Mouse (Mus musculus) frontal cortex, postnatal 10 days (tissue): Measurements from ENCODE around the gene Cask.

Experiments used
- DNase-seq, 2 experiments: peaks; one replicate each; pipeline ENCODE4 v3.0.0; 2022; ENCODE audit warnings: low spot score in 2 of 2, mixed read lengths in 1 of 2

Gene Cask

GRCm38 (mm10) chrX:13631599-13632283 lies 219.4 kb downstream of the Cask start, which contains the start of gene Gpr34:
Gpr34 (plus strand) TSS chrX:13632089.
- no peak for DNase-seq

- DNase-seq, result no peak
Measured at GRCm38 (mm10) chrX:13622654-13623053, 228.5 kb downstream of the Cask start.

- no peak for DNase-seq
Measured at GRCm38 (mm10) chrX:13621473-13621872, 229.7 kb downstream of the Cask start.

- no peak for DNase-seq
Measured at GRCm38 (mm10) chrX:13618476-13618875, 232.7 kb downstream of the Cask start.

GRCm38 (mm10) chrX:13617294-13617693 lies 233.9 kb downstream of the Cask start:
- no peak for DNase-seq

GRCm38 (mm10) chrX:13616726-13617125 lies 234.4 kb downstream of the Cask start:
- DNase-seq, result no peak

- DNase-seq, result no peak
Measured at GRCm38 (mm10) chrX:13612115-13612514, 239.1 kb downstream of the Cask start.

- no peak for DNase-seq
Measured at GRCm38 (mm10) chrX:13611114-13611513, 240.1 kb downstream of the Cask start.

GRCm38 (mm10) chrX:13607752-13608151 lies 243.4 kb downstream of the Cask start:
- no peak for DNase-seq

GRCm38 (mm10) chrX:13606741-13607140 lies 244.4 kb downstream of the Cask start:
- no peak for DNase-seq

- DNase-seq, result no peak
Measured at GRCm38 (mm10) chrX:13599966-13600365, 251.2 kb downstream of the Cask start.

GRCm38 (mm10) chrX:13599373-13599772 lies 251.8 kb downstream of the Cask start:
- DNase-seq, result no peak

- DNase-seq, result no peak
Measured at GRCm38 (mm10) chrX:13577647-13578046, 273.5 kb downstream of the Cask start.

GRCm38 (mm10) chrX:13576606-13577005 lies 274.6 kb downstream of the Cask start:
- peak; percentile 16 to 34 for DNase-seq

- DNase-seq, result no peak
Measured at GRCm38 (mm10) chrX:13574872-13575271, 276.3 kb downstream of the Cask start.

GRCm38 (mm10) chrX:13574298-13574697 lies 276.9 kb downstream of the Cask start:
- DNase-seq, result no peak

- no peak for DNase-seq
Measured at GRCm38 (mm10) chrX:13554504-13554903, 296.7 kb downstream of the Cask start.

GRCm38 (mm10) chrX:13552288-13552687 lies 298.9 kb downstream of the Cask start:
- DNase-seq, result no peak

- no peak for DNase-seq
Measured at GRCm38 (mm10) chrX:13551566-13551965, 299.6 kb downstream of the Cask start.

GRCm38 (mm10) chrX:13549100-13549499 lies 302.1 kb downstream of the Cask start:
- DNase-seq, result no peak

- no peak for DNase-seq
Measured at GRCm38 (mm10) chrX:13521288-13521687, 329.9 kb downstream of the Cask start.

- no peak for DNase-seq
Measured at GRCm38 (mm10) chrX:13520566-13520965, 330.6 kb downstream of the Cask start.

GRCm38 (mm10) chrX:13519408-13519783 lies 331.8 kb downstream of the Cask start:
- DNase-seq, result no peak
